Mouse (Mus musculus) lung, postnatal 0 days (tissue): ENCODE measurements at regions not wholly inside any gene's neighbourhood (a gene's known extent, or its start where the extent isn't known, plus 50 kb on each side); places are given as distances from the start of the nearest gene placed in this dataset.

ENCODE experiments used
- CTCF ChIP-seq: IDR thresholded peaks from 2 replicates; pipeline ENCODE4 v1.5.1; 2016; ENCODE audit warnings: antibody characterized with exemption, mild to moderate bottlenecking
- EP300 ChIP-seq: IDR thresholded peaks from 2 replicates; pipeline ENCODE4 v1.6.1; 2016; ENCODE audit warnings: antibody characterized with exemption, mild to moderate bottlenecking, control low read depth

DNA sequence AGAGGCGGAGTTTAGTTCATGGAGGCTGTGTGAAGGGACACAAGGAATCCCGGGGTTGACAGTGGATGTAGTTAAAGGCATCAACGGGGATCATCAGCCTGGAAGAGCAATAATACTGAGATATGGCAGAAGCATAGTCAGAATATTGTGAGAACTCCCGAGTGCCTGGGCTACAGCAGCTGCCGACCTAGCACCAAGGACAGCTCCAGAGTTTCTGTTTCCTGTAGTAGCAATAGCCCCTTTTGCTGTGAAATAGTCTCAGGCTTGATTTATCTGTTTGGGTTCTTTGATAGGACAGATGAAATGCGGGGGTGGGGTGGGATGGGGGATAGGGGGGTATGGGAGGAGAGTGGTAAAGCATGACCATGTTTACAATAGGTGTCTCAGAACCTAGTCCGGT lies 131.8 kb downstream of the Adra2a start:
- no peak for TF ChIP-seq CTCF
- no peak for TF ChIP-seq EP300
